Mouse (Mus musculus) spleen, postnatal 14 days (tissue): ENCODE measurements around the gene 0610010F05Rik.
"Not testable (repeated sequence)": the region's sequence is repeated elsewhere in the genome, so short reads cannot be mapped to it uniquely, and the experiment has no call there.

ENCODE experiments used
- DNase-seq, 2 experiments: peaks; one replicate each; pipeline ENCODE4 v3.0.0; 2021 to 2022; ENCODE audit warnings: low spot score in 2 of 2

The 0610010F05Rik gene

GRCm38 (mm10) chr11:23632945-23633878 lies at the start of gene 0610010F05Rik:
Gene 0610010F05Rik, minus strand, starts transcription at chr11:23633639.
- peak; percentile 71 to 75 for DNase-seq

- DNase-seq, result no peak
These were observed 49.1 kb upstream of the 0610010F05Rik start for GRCm38 (mm10) chr11:23682561-23682960.

GRCm38 (mm10) chr11:23680435-23680950 lies 47.1 kb upstream of the 0610010F05Rik start:
- DNase-seq, result no peak

- DNase-seq, result peak in 1 of 2 experiments; percentile 61
These were observed 45.7 kb upstream of the 0610010F05Rik start for GRCm38 (mm10) chr11:23679044-23679642.

GRCm38 (mm10) chr11:23676100-23676499 lies 42.7 kb upstream of the 0610010F05Rik start:
- no peak for DNase-seq

GRCm38 (mm10) chr11:23672256-23672749 lies 38.9 kb upstream of the 0610010F05Rik start:
- DNase-seq, result no peak

GRCm38 (mm10) chr11:23667128-23667527 lies 33.7 kb upstream of the 0610010F05Rik start:
- DNase-seq, result no peak

GRCm38 (mm10) chr11:23666526-23666925 lies 33.1 kb upstream of the 0610010F05Rik start:
- DNase-seq, result no peak

GRCm38 (mm10) chr11:23665798-23666501 lies 32.5 kb upstream of the 0610010F05Rik start, which contains the start of gene Pex13:
Gene Pex13, minus strand, starts transcription at chr11:23665959.
- DNase-seq, result peak; percentile 79 to 82

- DNase-seq, result no peak
These were observed 31.9 kb upstream of the 0610010F05Rik start, which contains the start of gene Pus10 for GRCm38 (mm10) chr11:23665311-23665786. Gene Pus10, plus strand, starts transcription at chr11:23665674.

- no peak for DNase-seq
These were observed 30.8 kb upstream of the 0610010F05Rik start for GRCm38 (mm10) chr11:23664232-23664631.

- DNase-seq, result no peak
These were observed 24.4 kb upstream of the 0610010F05Rik start for GRCm38 (mm10) chr11:23657791-23658190.

GRCm38 (mm10) chr11:23653666-23654065 lies 20.2 kb upstream of the 0610010F05Rik start:
- no peak for DNase-seq

GRCm38 (mm10) chr11:23647835-23648234 lies 14.4 kb upstream of the 0610010F05Rik start:
- DNase-seq, result no peak

- no peak for DNase-seq
These were observed 14.0 kb upstream of the 0610010F05Rik start for GRCm38 (mm10) chr11:23647431-23647830.

- no peak for DNase-seq
These were observed 1.1 kb upstream of the 0610010F05Rik start for GRCm38 (mm10) chr11:23634573-23634972.

- DNase-seq, result no peak
These were observed 408 bp upstream of the 0610010F05Rik start for GRCm38 (mm10) chr11:23633879-23634215.

GRCm38 (mm10) chr11:23630664-23631063 lies 2.8 kb downstream of the 0610010F05Rik start:
- DNase-seq, result no peak

- DNase-seq, result no peak
These were observed 14.4 kb downstream of the 0610010F05Rik start for GRCm38 (mm10) chr11:23618995-23619394.

GRCm38 (mm10) chr11:23614546-23614945 lies 18.9 kb downstream of the 0610010F05Rik start:
- DNase-seq, result no peak

GRCm38 (mm10) chr11:23607291-23607690 lies 26.1 kb downstream of the 0610010F05Rik start:
- DNase-seq, result not testable (repeated sequence)
